In the genomic region with DNA sequence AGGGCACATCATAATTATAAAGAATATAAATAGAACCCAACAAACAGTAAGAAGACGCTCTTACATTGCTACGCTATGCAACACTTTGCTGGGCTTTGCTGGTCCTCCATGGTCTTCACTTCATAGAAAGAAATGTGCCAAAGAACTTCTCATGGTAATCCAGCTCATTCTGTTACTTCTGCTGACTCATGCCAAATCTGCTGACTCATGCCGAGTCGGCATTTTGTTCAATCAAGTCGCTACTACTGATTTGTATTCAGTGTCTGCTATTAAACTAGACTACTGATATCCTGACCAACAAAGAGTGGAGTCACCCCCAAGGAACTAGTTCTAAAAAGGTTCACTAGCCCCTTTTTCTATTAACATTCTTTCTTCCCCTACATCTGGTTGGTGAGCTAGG, we compare ENCODE assay signal across 18 mouse cellular contexts. TPM values are rescaled to one million over a fixed set of nuclear protein-coding genes. Genes with fewer than 3 reads are reported as not detected.
DNase-seq lines count a peak whose midpoint lies in the region.
"Had no signal": no experiment of that assay in that cellular context is flagged by ENCODE, and none has a peak within 500 bp of the region (broad histone marks: within the 10 kb centered on the region; RNA-seq: fewer than 3 reads in every experiment).

No protein-coding gene starts in this region.

- DNase-seq in 416B (ENCODE audit: low read depth) (peak; percentile 1), ES-CJ7 (ENCODE audit: low read depth, low spot score) (peak; percentile 66), R1 (ENCODE audit: low read depth, low spot score) (peak; percentile 75)
- DNase-seq in c-Kit-positive CD71-positive TER-119-positive erythroid progenitor cells, embryonic 14.5 days (ENCODE audit: low spot score), result peak; percentile 4
- no peak for DNase-seq in layer of hippocampus, postnatal 14 days (ENCODE audit: low spot score in 2 of 2)
- no peak for DNase-seq in spleen, postnatal 14 days (ENCODE audit: low spot score in 2 of 2)
- no peak for DNase-seq in B cell, adult 2 months
- DNase-seq: adrenal gland, adult 2 months; adrenal gland, postnatal 36 days; cerebellum, adult 11-12 months; cerebellum, adult 9-10 months; cerebellum, postnatal 25 days; forebrain, postnatal 0 days; gastrocnemius, postnatal 14 days; heart, postnatal 36 days; kidney, adult 8-10 months had no signal

RNA-seq across cellular contexts. Expression of a gene that starts 40.9 kb away (rescaled TPM):
- total RNA-seq in layer of hippocampus, postnatal 14 days (2021), result under 1 TPM; 0.16 to 0.26 TPM
- total RNA-seq: adrenal gland, adult 2 months; adrenal gland, postnatal 36 days; gastrocnemius, adult 18-20 months; gastrocnemius, postnatal 14 days; heart, adult 8-10 months; heart, postnatal 36 days had no signal

Comparison
In these comparisons a context has a peak if more than half of its experiments do, and no peak if none do; other contexts are left out.
1. DNase-seq: peak in 416B (single experiment), ES-CJ7 (single experiment), R1 (single experiment) and c-Kit-positive CD71-positive TER-119-positive erythroid progenitor cells, embryonic 14.5 days (single experiment); none in layer of hippocampus, postnatal 14 days (0 of 2), spleen, postnatal 14 days (0 of 2) and B cell, adult 2 months (0 of 2).